Mouse (Mus musculus) megakaryocyte, embryonic 14.5 days (primary cell): ENCODE data around the gene Adam11. TPM values are rescaled to one million over a fixed set of nuclear protein-coding genes. Genes with fewer than 3 reads are reported as not detected.

Experiments used
- H3K27me3 ChIP-seq: replicated peaks from 2 replicates; pipeline ENCODE3; 2012; ENCODE audit warnings: inconsistent platforms
- H3K36me3 ChIP-seq: replicated peaks from 2 replicates; pipeline ENCODE3; 2012; ENCODE audit warnings: low read length, inconsistent platforms, mixed read lengths
- H3K4me1 ChIP-seq: 2 replicates; pipeline ENCODE4 v1.6.1; 2012; ENCODE audit warnings: inconsistent platforms
- H3K4me3 ChIP-seq: replicated peaks from 2 replicates; pipeline ENCODE3; 2012; ENCODE audit warnings: moderate library complexity, mild to moderate bottlenecking, inconsistent platforms
- H3K9me3 ChIP-seq: 2 replicates; pipeline ENCODE4 v1.6.1; 2012; ENCODE audit warnings: inconsistent platforms
- FLI1 ChIP-seq: IDR thresholded peaks from 2 replicates; pipeline ENCODE4 v1.6.1; 2012; ENCODE audit warnings: low read length, inconsistent platforms, mixed read lengths
- GATA1 ChIP-seq: IDR thresholded peaks from 3 replicates; pipeline ENCODE4 v1.6.1; 2012; ENCODE audit warnings: mixed read lengths, low read length, inconsistent platforms, borderline replicate concordance
- polyA plus RNA-seq: library from polyadenylated mRNA; stranded (reverse); fragments of >175 nt; gene quantifications from 2 replicates; pipeline ENCODE4 v1.2.3, GENCODE M21; 2012; ENCODE audit warnings: low replicate concordance; ENCODE audit not compliant: insufficient read depth

Gene Adam11
- polyA plus RNA-seq, 1 experiment: 0.78 TPM

GRCm38 (mm10) chr11:102749712-102750111 lies 11.5 kb upstream of the Adam11 start:
- H3K27me3 ChIP-seq: peaks cover 56% of the 10 kb centered on the region
- H3K4me1 ChIP-seq: peaks cover 6% of the 10 kb centered on the region; the same call in 1 of the 2 replicates
- H3K9me3 ChIP-seq: peaks cover 20% of the 10 kb centered on the region; the same call in 1 of the 2 replicates
- no peak for TF ChIP-seq GATA1
- no peak for TF ChIP-seq FLI1
- no peaks in the 10 kb centered on the region for H3K36me3 ChIP-seq
- H3K4me3 ChIP-seq: no peak overlapping the region

GRCm38 (mm10) chr11:102752896-102753590 lies 8.2 kb upstream of the Adam11 start:
- H3K4me3 ChIP-seq: no peak overlapping the region
- H3K4me1 ChIP-seq: peaks cover 6% of the 10 kb centered on the region; the same call in 1 of the 2 replicates
- TF ChIP-seq GATA1 (no peak), FLI1 (no peak)
- H3K36me3 ChIP-seq: no peaks in the 10 kb centered on the region
- 0 out of 2 replicates have a peak, but pooled peaks cover 4% of the 10 kb centered on the region for H3K9me3 ChIP-seq
- H3K27me3 ChIP-seq: peaks cover 81% of the 10 kb centered on the region

- H3K4me1 ChIP-seq: peaks cover 6% of the 10 kb centered on the region; the same call in 1 of the 2 replicates
- H3K4me3 ChIP-seq: no peak overlapping the region
- no peaks in the 10 kb centered on the region for H3K36me3 ChIP-seq
- H3K9me3 ChIP-seq: no peaks in the 10 kb centered on the region
- TF ChIP-seq FLI1 (no peak), GATA1 (no peak)
- H3K27me3 ChIP-seq: peaks cover 77% of the 10 kb centered on the region
These were observed 7.5 kb upstream of the Adam11 start for GRCm38 (mm10) chr11:102753591-102754324.

GRCm38 (mm10) chr11:102754416-102754815 lies 6.8 kb upstream of the Adam11 start:
- Histone ChIP-seq H3K9me3 (no peaks in the 10 kb centered on the region), H3K36me3 (no peaks in the 10 kb centered on the region), H3K4me1 (peaks cover 10% of the 10 kb centered on the region; the same call in 1 of the 2 replicates), H3K4me3 (no peak overlapping the region), H3K27me3 (peaks cover 78% of the 10 kb centered on the region)
- TF ChIP-seq GATA1 (no peak), FLI1 (no peak)

GRCm38 (mm10) chr11:102755391-102755790 lies 5.8 kb upstream of the Adam11 start:
- H3K4me3 ChIP-seq: no peak overlapping the region
- H3K36me3 ChIP-seq: no peaks in the 10 kb centered on the region
- H3K4me1 ChIP-seq: peaks cover 10% of the 10 kb centered on the region; the same call in 1 of the 2 replicates
- H3K27me3 ChIP-seq: peaks cover 83% of the 10 kb centered on the region
- no peaks in the 10 kb centered on the region for H3K9me3 ChIP-seq
- TF ChIP-seq FLI1 (no peak), GATA1 (no peak)

GRCm38 (mm10) chr11:102758977-102759376 lies 2.3 kb upstream of the Adam11 start:
- Histone ChIP-seq H3K36me3 (no peaks in the 10 kb centered on the region), H3K4me3 (no peak overlapping the region), H3K4me1 (peaks cover 19% of the 10 kb centered on the region), H3K27me3 (peaks cover 92% of the 10 kb centered on the region), H3K9me3 (no peaks in the 10 kb centered on the region)
- TF ChIP-seq FLI1 (no peak), GATA1 (no peak)

GRCm38 (mm10) chr11:102760805-102761308 lies 382 bp upstream of the Adam11 start:
- no peak for TF ChIP-seq GATA1
- Histone ChIP-seq H3K4me3 (no peak overlapping the region), H3K4me1 (peaks cover 15% of the 10 kb centered on the region), H3K27me3 (peaks cover 91% of the 10 kb centered on the region), H3K9me3 (no peaks in the 10 kb centered on the region), H3K36me3 (no peaks in the 10 kb centered on the region)

GRCm38 (mm10) chr11:102762248-102762647 lies 1.0 kb downstream of the Adam11 start:
- Histone ChIP-seq H3K9me3 (no peaks in the 10 kb centered on the region), H3K4me1 (peaks cover 15% of the 10 kb centered on the region), H3K36me3 (no peaks in the 10 kb centered on the region), H3K4me3 (peak overlapping the region; percentile 81), H3K27me3 (peaks cover 85% of the 10 kb centered on the region)
- no peak for TF ChIP-seq FLI1
- no peak for TF ChIP-seq GATA1

- Histone ChIP-seq H3K27me3 (peaks cover 83% of the 10 kb centered on the region), H3K9me3 (no peaks in the 10 kb centered on the region), H3K4me3 (no peak overlapping the region), H3K36me3 (no peaks in the 10 kb centered on the region), H3K4me1 (peaks cover 15% of the 10 kb centered on the region)
- TF ChIP-seq GATA1 (no peak), FLI1 (no peak)
These were observed 1.9 kb downstream of the Adam11 start for GRCm38 (mm10) chr11:102763009-102763767.
